Mouse (Mus musculus) left cerebral cortex, adult 9 months (tissue): ENCODE measurements at regions not wholly inside any gene's neighbourhood (a gene's known extent, or its start where the extent isn't known, plus 50 kb on each side); places are given as distances from the start of the nearest gene placed in this dataset.

Source experiments
- DNase-seq, 2 experiments: peaks; one replicate each; pipeline ENCODE4 v3.0.0; 2022; ENCODE audit warnings: low spot score in 2 of 2

- DNase-seq: no peak
Measured at GRCm38 (mm10) chr10:9569277-9569676, 105.7 kb downstream of the Samd5 start.

GRCm38 (mm10) chr10:9557517-9558065 is 117.4 kb downstream of the Samd5 start:
- no peak for DNase-seq

GRCm38 (mm10) chr10:9557092-9557491 is 117.9 kb downstream of the Samd5 start:
- no peak for DNase-seq

- DNase-seq: no peak
Measured at GRCm38 (mm10) chr10:9553946-9554345, 121.1 kb downstream of the Samd5 start.

DNA sequence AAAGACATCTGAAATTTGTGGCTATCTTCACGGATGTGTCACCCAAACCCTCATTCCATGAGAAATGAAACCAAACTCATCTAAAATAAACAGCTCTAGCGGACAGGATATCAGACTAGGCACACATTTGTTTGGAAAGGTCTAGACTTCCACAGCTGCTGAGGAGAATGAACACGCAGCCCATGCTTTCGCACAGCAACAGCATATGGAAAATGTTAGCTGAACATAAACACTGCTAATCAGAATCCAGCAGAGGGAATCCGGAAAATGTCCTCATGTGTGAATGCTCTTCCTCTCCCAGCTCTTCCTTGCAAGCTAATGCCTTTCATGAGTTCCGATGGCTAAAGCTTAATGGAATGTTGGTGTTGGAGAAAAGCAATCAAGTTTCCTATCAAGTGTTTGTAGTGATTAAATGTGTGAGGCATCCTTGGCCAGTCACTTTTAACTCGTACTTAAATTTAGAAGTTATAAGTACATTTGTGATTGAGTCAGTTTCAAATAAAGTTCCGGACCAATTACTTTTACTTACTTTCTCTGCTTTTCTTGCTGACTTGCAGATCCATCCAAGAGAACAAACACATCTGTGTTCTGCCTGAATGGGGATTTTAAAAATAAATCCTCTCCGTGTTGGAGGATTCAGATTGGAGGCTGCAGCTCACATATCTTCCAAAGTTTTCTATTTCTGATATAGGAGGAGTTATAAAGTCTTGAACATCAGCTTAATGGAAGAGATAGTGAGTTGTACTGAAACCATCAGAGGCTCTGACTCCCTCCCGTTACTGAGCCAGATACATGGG is 124.9 kb downstream of the Samd5 start:
- DNase-seq: no peak

DNA sequence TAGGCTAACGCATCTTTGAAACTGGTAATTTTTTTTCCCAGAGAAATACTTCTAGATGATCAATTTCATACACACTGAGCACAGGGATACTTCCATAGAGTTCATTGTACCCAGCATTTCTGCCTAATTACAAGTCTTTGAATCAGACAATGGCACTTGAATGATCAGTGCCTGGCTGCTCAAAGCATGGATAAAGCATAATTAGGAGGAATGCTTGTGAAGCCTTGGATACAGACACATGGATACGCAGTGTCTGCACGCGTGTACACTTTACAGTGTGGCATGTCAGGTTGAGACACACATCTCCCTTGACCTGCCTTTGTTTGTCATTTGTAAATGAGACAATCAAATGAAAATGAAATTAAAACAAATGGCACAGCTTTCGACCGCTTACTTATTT is 129.2 kb downstream of the Samd5 start:
- DNase-seq: no peak

DNA sequence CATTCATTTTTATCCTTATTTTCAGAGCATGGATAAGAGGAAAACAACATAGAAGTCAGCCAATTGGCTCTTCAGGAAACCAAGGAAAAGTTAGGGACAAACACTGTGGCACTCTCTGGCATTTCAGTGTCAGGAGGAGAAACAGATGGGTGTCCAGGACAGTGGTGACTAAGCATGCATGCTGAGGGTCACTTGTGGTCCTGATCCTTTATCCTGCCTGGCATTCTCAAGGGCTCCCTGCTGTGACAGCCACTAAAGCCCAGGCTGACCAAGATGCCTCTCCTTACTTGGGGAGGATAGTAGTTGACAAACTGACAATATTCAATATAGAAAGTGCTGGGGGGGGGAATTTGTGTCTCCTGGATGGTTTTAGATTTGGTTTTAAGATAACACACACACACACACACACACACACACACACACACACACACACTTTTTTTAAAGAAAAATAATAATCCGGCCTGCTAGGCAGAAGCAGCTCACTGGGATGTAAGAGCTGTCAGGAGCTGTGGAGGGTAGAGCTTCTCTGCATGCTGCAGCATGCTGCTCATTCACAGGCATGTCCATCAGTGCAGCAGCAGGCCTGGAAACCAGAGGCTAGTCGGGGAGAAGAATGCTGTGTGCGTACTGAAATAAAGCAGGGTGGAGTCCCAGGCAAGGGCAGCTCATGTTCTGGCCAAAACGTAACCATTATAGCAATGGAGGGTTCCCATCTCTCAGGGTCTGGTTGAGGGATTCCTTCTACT is 130.8 kb downstream of the Samd5 start:
- DNase-seq: no peak

DNA sequence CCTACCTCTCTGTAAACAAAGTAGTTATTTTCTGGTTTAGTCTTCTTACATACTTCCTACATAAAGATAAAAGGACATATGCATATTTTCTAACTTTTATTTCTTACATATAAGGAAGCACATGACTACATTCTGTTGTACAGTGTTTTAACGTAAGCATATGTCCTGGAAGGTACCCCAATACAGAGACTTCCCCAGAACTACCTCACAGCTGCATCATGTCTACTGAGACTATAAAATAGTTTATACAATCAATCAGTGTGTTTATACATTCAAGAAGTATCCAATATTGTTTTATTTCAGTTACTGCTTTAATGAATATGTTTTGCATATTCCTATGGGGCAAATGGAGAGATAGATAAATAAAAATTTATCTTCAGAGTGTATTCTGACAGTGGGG is 133.4 kb downstream of the Samd5 start:
- DNase-seq: no peak

DNA sequence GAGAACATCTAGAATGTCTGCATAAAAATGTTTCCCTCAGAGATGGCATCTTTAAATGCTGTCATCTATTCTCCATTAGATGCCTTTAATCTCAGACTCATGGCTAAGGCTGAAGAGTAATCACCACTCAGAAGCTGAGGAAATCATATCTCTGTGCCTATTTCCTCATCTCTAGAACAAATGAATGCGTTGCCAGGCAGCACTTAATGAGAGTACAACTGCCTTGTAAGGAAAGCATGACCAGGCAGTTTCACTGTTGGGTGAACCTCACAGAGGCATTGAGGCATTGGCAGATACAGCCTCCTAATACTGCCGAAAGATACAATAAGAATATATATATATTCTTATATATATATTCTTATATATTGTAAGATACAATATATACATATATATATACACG is 137.3 kb downstream of the Samd5 start:
- DNase-seq: no peak

- no peak for DNase-seq
Measured at GRCm38 (mm10) chr10:9534552-9534951, 140.5 kb downstream of the Samd5 start.

DNA sequence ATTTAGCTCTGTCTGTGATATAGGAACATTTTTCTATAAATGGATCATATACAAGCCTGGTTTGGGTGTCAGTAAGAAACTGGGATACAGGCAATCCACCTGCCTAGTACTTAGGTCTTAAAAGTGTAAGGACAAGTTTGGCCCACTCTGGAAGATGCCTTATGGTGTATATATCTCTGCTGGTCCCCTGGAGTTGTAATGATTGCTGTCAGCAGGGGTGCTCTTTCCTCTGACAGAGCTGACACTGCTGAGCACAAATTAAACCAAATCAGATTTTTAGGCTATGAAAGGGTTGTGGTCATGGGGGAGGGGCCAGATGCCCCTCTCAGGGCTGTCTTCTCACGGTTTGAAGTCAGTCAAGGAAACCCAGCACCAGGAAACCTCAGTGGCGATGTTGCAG is 141.7 kb downstream of the Samd5 start:
- DNase-seq: no peak

GRCm38 (mm10) chr10:9531931-9532330 is 143.1 kb downstream of the Samd5 start:
- DNase-seq: no peak

DNA sequence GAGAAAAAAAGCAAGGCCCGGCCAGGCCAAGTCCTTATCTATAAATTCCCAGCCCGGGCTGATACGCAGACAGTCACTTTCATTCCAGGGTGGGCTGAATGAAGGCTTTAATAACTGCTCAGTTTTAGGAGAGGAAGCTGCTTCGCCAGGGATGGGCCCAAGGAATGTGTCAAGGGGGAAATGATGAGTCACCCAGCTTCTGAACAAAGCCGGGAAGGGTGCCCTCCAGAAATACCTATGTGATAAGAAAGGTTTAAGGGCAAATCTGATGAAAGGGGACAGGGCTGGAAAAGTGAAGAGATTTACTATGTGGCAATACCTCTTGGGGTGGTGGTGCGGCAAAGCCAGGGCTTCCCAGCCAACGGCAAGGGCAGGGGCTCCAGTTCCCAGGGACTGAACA is 145.6 kb downstream of the Samd5 start:
- DNase-seq: no peak

- no peak for DNase-seq
Measured at GRCm38 (mm10) chr10:9528066-9528465, 146.9 kb downstream of the Samd5 start.

DNA sequence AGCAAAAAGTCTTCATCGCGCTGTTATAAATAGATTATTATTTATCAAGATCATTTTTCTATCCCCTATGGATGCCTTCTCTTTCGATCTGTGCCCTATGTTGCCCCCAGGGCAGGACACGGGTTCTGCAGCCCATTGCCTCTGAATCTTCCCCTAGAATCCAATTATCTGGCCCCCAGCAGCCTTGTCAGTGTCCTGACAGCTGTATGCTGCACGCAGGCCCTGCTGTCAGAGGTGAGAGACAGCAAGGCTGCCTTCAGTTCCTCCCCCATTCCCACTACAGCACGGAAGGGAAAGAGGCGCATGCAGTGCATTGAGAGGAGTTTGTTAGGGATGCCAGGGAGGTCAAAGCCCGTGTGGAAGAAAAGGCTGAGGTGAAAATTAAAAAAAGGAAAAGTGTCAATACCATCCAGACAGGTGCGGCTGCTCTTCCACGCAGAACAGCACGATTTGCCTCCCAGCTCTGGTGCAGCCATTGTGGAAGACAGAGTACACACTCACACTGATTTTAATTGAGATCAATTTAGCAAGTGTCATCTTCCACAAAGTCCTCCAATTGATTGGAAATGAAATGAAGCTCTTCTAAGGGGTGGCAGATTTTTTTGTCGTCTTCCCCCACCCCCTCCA is 165.1 kb downstream of the Samd5 start:
- DNase-seq: no peak

DNA sequence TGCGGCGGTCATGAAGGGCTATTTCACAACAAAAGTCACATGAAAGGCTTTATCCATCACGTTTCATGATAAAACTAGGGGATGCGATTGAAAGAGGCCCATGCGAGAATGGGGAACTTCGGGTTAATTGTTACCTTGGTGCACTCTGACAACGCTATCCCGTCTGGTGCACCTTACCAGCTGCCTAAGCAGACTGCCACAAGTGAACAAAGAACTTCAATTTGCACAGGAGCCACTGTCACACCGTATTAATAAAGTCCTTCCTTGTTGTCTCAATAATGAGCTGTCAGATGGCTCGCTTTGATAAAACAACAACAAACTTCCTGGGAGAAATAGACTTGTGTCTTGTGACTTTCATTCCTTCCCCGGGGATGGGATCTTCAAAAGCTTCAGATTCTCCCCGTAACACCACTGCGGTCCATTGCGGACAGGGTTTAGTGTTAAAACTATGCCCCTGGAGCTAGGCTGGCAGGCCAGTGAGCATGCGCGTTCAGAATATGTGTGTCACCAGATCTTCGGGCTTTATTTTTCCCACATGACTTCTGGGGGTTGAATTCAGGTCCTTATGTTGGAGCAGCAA is 165.8 kb downstream of the Samd5 start:
- DNase-seq: no peak

DNA sequence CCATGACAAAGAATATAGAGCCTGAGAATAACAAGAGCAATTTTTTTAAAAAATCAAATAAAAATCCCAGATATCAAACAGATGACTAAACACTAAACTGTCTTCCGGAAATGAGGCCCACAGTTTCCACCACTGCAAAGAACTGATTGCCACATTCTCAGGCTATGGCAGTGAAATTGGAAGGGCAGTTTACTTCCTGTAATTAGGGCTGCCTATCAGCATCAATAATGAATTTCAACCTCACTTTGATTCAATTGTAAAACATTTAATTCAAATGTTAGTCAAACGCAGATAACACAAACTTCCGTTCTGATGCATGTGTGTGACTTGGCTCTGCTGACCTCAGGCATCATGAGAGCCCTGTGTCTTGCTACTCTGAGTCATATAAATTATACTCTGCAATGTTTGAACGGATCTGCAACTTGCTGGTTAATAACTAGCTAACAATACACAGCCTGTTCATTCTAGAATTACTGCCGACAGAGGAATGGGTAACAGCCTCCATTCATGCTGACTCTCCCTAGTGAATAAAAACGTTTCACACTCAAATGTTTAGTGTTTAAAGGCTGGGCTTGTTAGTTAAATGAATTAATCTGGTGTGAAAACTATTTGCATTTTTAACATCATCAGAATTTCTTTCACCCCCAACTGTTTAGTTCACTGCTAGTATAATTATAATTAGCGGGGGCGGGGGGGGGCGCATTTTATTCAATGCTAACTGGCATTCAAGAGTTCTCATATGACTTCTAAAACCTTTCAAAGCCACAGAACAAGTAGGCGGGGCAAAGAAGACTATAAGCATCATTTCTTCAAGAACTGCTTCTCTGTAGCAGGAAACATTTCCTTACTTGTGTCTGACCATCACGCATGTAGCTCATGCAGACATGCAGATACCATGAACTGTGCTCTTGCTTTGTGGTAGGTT is 171.2 kb downstream of the Samd5 start:
- no peak for DNase-seq

DNA sequence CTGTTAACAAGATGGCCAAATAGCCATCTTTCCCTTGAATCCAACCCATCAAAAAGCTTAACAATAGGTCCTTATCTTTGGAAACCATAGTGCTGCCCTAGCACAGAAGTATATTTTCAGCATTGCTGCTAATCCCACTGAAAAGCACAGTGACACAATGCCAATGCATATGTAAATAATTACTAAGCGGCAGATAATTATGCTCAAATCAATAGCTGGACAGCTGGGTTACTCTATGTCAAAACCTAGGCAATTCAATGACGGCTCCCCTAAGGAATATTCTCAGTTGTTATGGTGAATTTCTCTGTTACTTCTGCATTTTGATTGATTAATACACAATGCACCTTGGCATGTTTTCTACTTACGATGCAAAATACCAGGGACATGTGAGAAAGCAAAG is 176.5 kb downstream of the Samd5 start:
- DNase-seq: no peak

- DNase-seq: no peak
Measured at GRCm38 (mm10) chr10:9497021-9497420, 178.0 kb downstream of the Samd5 start.

- DNase-seq: no peak
Measured at GRCm38 (mm10) chr10:9495143-9495651, 179.8 kb downstream of the Samd5 start.

DNA sequence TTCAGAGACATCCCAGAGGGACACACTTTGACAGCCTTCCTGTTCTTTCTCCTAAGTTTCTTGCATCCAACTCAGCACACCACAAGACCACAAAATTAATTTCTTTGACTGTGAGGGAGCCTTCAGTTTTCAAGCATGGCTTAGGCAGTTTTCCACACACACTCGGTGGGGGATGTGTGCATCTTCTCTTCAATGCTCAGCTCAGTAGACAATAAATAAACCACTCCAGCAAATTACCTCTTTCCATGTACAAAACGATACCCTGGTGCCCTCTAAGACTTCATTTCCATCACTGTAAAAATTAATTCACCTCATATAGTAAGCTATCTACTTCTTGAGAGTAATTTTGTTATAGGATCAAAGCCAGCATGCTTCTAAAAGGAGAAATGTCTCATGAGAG is 184.6 kb downstream of the Samd5 start:
- DNase-seq: no peak
